Mouse (Mus musculus) kidney, postnatal 0 days (tissue): ENCODE measurements around the gene Gpatch2l. TPM values are rescaled to one million over a fixed set of nuclear protein-coding genes. Genes with fewer than 3 reads are reported as not detected.

Source experiments
- ATAC-seq: fragments of 200-750 bp; cut with Nextera tagmentation; replicated peaks from 2 replicates; pipeline ENCODE4 v1.8.0; 2017; ENCODE audit warnings: low read depth, moderate number of reproducible peaks, moderate TSS enrichment, moderate library complexity; ENCODE audit not compliant: low FRiP score
- DNase-seq: peaks from one replicate; pipeline ENCODE4 v3.0.0-alpha.2; 2016; ENCODE audit warnings: low spot score
- H3K27ac ChIP-seq: fragments of 300-500 bp; sonication (generic); 2 replicates; pipeline ENCODE4 v1.5.1; 2014; ENCODE audit warnings: mild to moderate bottlenecking
- H3K27me3 ChIP-seq: fragments of 300-500 bp; sonication (generic); 2 replicates; pipeline ENCODE4 v1.6.1; 2014; ENCODE audit warnings: low read length, mixed read lengths; ENCODE audit not compliant: insufficient read depth
- H3K36me3 ChIP-seq: fragments of 300-500 bp; sonication (generic); 2 replicates; pipeline ENCODE4 v1.6.1; 2014; ENCODE audit warnings: low read length, mixed read lengths; ENCODE audit not compliant: insufficient read depth
- H3K4me1 ChIP-seq: fragments of 300-500 bp; sonication (generic); replicated peaks from 2 replicates; pipeline ENCODE4 v1.6.1; 2014; ENCODE audit warnings: antibody characterized with exemption, low read length, mixed read lengths; ENCODE audit not compliant: insufficient read depth
- H3K4me2 ChIP-seq: fragments of 300-500 bp; sonication (generic); 2 replicates; pipeline ENCODE4 v1.6.1; 2014; ENCODE audit warnings: mild to moderate bottlenecking, low read length, moderate library complexity, mixed read lengths
- H3K4me3 ChIP-seq: fragments of 300-500 bp; sonication (generic); replicated peaks from 2 replicates; pipeline ENCODE4 v1.5.1; 2014; ENCODE audit warnings: low read depth, low read length
- H3K9ac ChIP-seq: fragments of 300-500 bp; sonication (generic); 2 replicates; pipeline ENCODE4 v1.6.1; 2014; ENCODE audit warnings: low read depth, low read length
- H3K9me3 ChIP-seq: fragments of 300-500 bp; sonication (generic); replicated peaks from 2 replicates; pipeline ENCODE4 v1.6.1; 2016; ENCODE audit warnings: low read length, inconsistent platforms, mixed read lengths
- CTCF ChIP-seq: IDR thresholded peaks from 2 replicates; pipeline ENCODE4 v1.5.1; 2016; ENCODE audit warnings: antibody characterized with exemption, low read depth, mild to moderate bottlenecking, moderate library complexity
- WGBS: fragments of 180-500 bp; shearing (Covaris S2); extraction: QIAGEN DNeasy Blood & Tissue Kit; methylation state at CpG from one replicate; pipeline ENCODE4 v1.1.7; 2014; 5-methylcytosine and 5-hydroxymethylcytosine counted together
- polyA plus RNA-seq: library from polyadenylated mRNA; unstranded; fragments of >200 nt; fragmentation: Nextera tagmentation; extraction: Ambion mirVana; gene quantifications from 2 replicates; pipeline ENCODE4 v1.2.1, GENCODE M21; 2015

The Gpatch2l gene
- polyA plus RNA-seq, 1 experiment from 2014 or later: 10.8 TPM

DNA sequence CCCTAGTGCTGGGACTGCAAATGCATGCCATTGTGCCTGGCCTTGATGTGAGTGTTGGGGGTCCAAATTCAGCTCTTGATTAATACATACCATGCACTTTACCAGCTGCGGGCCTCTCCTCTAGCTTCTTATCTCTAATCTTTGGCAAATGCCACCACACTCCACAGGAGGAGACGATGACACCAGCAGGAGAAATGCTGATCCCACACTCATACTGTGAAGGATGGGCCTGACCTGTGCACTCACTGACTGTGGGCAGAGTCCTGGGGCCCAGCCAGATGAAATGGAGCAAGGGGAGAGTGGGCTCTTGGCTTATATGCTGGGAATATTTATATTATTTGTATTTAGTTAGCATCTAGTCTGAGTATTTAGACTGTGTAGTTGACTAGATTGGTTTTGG is 34.8 kb downstream of the Gpatch2l start:
- Histone ChIP-seq H3K4me1 (no peaks in the 10 kb centered on the region), H3K4me3 (no peak overlapping the region), H3K27me3 (no peaks in the 10 kb centered on the region), H3K36me3 (peaks cover 12% of the 10 kb centered on the region; the same call in 1 of the 2 replicates), H3K9ac (no peak overlapping the region), H3K9me3 (no peaks in the 10 kb centered on the region), H3K4me2 (no peak overlapping the region), H3K27ac (no peak overlapping the region)
- TF ChIP-seq CTCF: no peak
- DNase-seq (no peak), ATAC-seq (no peak)
- WGBS: 72% methylated on average over 2 of the region's 2 CpGs

DNA sequence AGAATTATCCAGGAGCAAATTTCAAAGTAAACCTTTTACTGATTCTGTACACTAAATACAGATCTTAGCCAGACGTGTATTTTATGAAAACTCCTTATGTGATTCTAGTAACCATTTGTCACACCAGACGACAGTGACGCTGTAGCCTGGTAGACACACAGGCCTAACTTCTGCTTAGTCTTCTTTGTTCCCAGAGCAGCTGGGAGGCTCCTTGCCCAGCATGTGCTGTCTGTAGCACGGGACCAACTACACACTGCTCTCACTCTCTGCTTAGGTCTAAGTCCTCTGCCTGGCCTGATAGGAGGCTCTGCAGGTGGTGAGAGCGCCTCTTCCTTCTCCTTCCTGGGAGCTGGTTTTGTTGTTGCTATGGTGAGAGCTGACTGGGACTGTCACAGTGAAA is 35.2 kb downstream of the Gpatch2l start:
- Histone ChIP-seq H3K4me1 (no peaks in the 10 kb centered on the region), H3K36me3 (peaks cover 8% of the 10 kb centered on the region; the same call in 1 of the 2 replicates)
- WGBS: 88% methylated on average over 5 of the region's 5 CpGs

DNA sequence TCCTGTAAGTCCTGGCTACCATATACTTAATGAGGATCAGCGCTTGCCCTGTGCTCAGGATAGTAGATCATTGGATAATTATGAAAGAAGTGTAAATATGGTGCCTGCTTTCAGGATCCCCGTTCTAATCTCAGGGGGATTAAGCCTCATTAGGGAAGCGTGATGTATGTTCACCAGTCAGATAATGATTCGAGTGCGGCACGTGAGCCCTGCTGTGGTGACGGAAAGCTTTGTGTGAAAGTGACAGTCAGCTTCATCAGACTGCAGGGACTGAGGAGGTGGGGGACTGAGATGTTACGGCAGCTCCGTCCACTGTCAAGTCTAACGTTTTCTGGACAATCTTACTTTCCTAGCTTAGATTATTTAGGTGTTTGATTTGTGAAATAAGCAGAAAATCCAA is 38.3 kb downstream of the Gpatch2l start:
- no peak for ATAC-seq
- no peaks in the 10 kb centered on the region for H3K9me3 ChIP-seq
- no peak for TF ChIP-seq CTCF
- H3K27me3 ChIP-seq: no peaks in the 10 kb centered on the region
- H3K9ac ChIP-seq: no peak overlapping the region
- no peak for DNase-seq
- H3K4me3 ChIP-seq: no peak overlapping the region
- H3K27ac ChIP-seq: no peak overlapping the region
- peaks cover 17% of the 10 kb centered on the region; the same call in 1 of the 2 replicates for H3K36me3 ChIP-seq
- H3K4me1 ChIP-seq: no peaks in the 10 kb centered on the region
- H3K4me2 ChIP-seq: no peak overlapping the region
- 86% methylated on average over 10 of the region's 10 CpGs for WGBS

More for the DNA sequence above, 35.2 kb downstream of the Gpatch2l start:
- H3K27me3 ChIP-seq: no peaks in the 10 kb centered on the region
- no peak overlapping the region for H3K4me2 ChIP-seq
- H3K9ac ChIP-seq: no peak overlapping the region
- no peak for TF ChIP-seq CTCF
- no peak overlapping the region for H3K27ac ChIP-seq
- H3K9me3 ChIP-seq: no peaks in the 10 kb centered on the region
- H3K4me3 ChIP-seq: no peak overlapping the region
- ATAC-seq (no peak), DNase-seq (no peak)

GRCm38 (mm10) chr12:86285704-86286103 is 44.0 kb downstream of the Gpatch2l start:
- Histone ChIP-seq H3K9ac (no peak overlapping the region), H3K27me3 (no peaks in the 10 kb centered on the region), H3K27ac (no peak overlapping the region), H3K9me3 (no peaks in the 10 kb centered on the region), H3K36me3 (peaks cover 21% of the 10 kb centered on the region; the same call in 1 of the 2 replicates), H3K4me3 (no peak overlapping the region), H3K4me2 (no peak overlapping the region), H3K4me1 (no peaks in the 10 kb centered on the region)
- DNase-seq (no peak), ATAC-seq (no peak)
- TF ChIP-seq CTCF: peak; percentile 19; the same call in 1 of the 2 replicates
- 96% methylated on average over 2 of the region's 2 CpGs for WGBS

DNA sequence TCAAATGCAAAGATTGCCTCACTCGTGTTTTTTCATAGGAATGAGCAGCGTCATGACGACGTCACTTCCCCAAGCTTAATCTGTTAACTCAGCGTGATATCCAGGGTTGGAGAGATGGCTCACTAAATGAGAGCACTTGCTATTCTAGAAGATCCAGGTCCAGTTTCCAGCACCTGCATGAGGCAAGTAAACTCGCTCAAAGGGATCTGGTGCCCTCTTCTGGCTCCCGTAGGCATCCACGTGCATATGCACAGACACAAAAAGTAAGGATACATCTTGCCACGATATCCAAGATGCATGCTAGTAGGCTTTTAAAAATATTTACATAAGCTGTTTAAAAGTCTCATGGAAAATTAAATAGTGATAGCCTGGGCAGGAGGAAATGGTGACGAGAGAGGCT is 55.8 kb downstream of the Gpatch2l start:
- 82% methylated on average over 10 of the region's 10 CpGs for WGBS
- Histone ChIP-seq H3K4me1 (no peaks in the 10 kb centered on the region), H3K9me3 (no peaks in the 10 kb centered on the region), H3K4me2 (no peak overlapping the region), H3K9ac (no peak overlapping the region), H3K4me3 (no peak overlapping the region), H3K27me3 (no peaks in the 10 kb centered on the region), H3K36me3 (no peaks in the 10 kb centered on the region), H3K27ac (no peak overlapping the region)
- DNase-seq: no peak
- ATAC-seq: no peak
- peak; percentile 25; the same call in 1 of the 2 replicates for TF ChIP-seq CTCF

DNA sequence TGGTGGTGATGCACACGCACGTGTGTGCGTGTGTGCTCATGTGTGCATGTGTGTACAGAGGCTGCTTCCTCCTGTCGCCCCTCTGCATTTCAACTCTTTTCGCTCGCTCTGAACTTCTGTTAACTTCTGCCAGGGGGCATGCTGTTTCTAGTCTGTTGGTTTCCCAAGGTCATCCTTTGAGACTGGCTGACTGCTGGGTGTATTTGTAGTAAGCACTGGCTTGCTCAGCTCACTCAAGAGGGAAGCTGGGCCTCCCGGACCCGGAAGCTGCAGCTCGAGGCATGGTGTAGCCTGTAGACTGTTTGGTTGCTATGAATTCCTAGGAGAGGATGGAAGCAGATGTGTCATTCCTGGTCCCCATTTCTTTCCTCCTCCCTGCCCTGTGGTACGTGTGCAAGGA is 61.3 kb downstream of the Gpatch2l start:
- 76% methylated on average over 10 of the region's 10 CpGs for WGBS
- Histone ChIP-seq H3K4me3 (no peak overlapping the region), H3K9ac (no peak overlapping the region), H3K4me2 (no peak overlapping the region), H3K9me3 (no peaks in the 10 kb centered on the region), H3K27ac (no peak overlapping the region), H3K36me3 (no peaks in the 10 kb centered on the region), H3K4me1 (peaks cover 7% of the 10 kb centered on the region; the same call in 1 of the 2 replicates), H3K27me3 (no peaks in the 10 kb centered on the region)
- TF ChIP-seq CTCF: no peak
- no peak for ATAC-seq
- no peak for DNase-seq

GRCm38 (mm10) chr12:86305045-86305444 is 63.4 kb downstream of the Gpatch2l start:
- no peaks in the 10 kb centered on the region for H3K9me3 ChIP-seq
- no peaks in the 10 kb centered on the region for H3K36me3 ChIP-seq
- ATAC-seq (no peak; the same call in 1 of the 2 replicates), DNase-seq (peak; percentile 32)
- no peak for TF ChIP-seq CTCF
- 32% methylated on average over 7 of the region's 7 CpGs for WGBS
- no peak overlapping the region for H3K27ac ChIP-seq
- peaks cover 7% of the 10 kb centered on the region; the same call in 1 of the 2 replicates for H3K4me1 ChIP-seq
- H3K27me3 ChIP-seq: no peaks in the 10 kb centered on the region
- no peak overlapping the region for H3K4me3 ChIP-seq
- H3K4me2 ChIP-seq: peak overlapping the region; percentile 50
- H3K9ac ChIP-seq: no peak overlapping the region
